Mouse (Mus musculus) lung, postnatal 36 days (tissue): ENCODE data around the gene Lag3.
A peak's percentile ranks its signal among the peaks of the same experiment; 100 is the strongest.

Experiments
- DNase-seq: peaks from one replicate; pipeline ENCODE4 v3.0.0; 2022; ENCODE audit warnings: mixed read lengths

The Lag3 gene

GRCm38 (mm10) chr6:124858561-124859318 lies 52.8 kb downstream of the Lag3 start:
- DNase-seq: no peak

- DNase-seq: no peak
Observed at GRCm38 (mm10) chr6:124857840-124858530, 53.5 kb downstream of the Lag3 start.

- DNase-seq: peak; percentile 83
Observed at GRCm38 (mm10) chr6:124856916-124857839, 54.3 kb downstream of the Lag3 start, which contains the start of gene P3h3. Gene P3h3 (minus strand): TSS chr6:124857752.

- DNase-seq: no peak
Observed at GRCm38 (mm10) chr6:124856321-124856720, 55.2 kb downstream of the Lag3 start.

GRCm38 (mm10) chr6:124854647-124855046 lies 56.9 kb downstream of the Lag3 start:
- no peak for DNase-seq
